Mouse (Mus musculus) heart, embryonic 16.5 days (tissue): ENCODE measurements at regions not wholly inside any gene's neighbourhood (a gene's known extent, or its start where the extent isn't known, plus 50 kb on each side); places are given as distances from the start of the nearest gene placed in this dataset.

Experiments
- ATAC-seq: fragments of 200-750 bp; cut with Nextera tagmentation; replicated peaks from 2 replicates; pipeline ENCODE4 v1.8.0; 2017; ENCODE audit warnings: moderate number of reproducible peaks; ENCODE audit not compliant: insufficient read depth, low FRiP score; ENCODE audit errors: extremely low read depth
- H3K27ac ChIP-seq: fragments of 300-500 bp; sonication (generic); 2 replicates; pipeline ENCODE4 v1.5.1; 2014; ENCODE audit warnings: mild to moderate bottlenecking, low read length, control low read depth, moderate library complexity
- H3K27me3 ChIP-seq: fragments of 300-500 bp; sonication (generic); 2 replicates; pipeline ENCODE4 v1.6.1; 2014; ENCODE audit warnings: low read length, mixed read lengths; ENCODE audit not compliant: control insufficient read depth, insufficient read depth
- H3K36me3 ChIP-seq: fragments of 300-500 bp; sonication (generic); 2 replicates; pipeline ENCODE4 v1.6.1; 2014; ENCODE audit not compliant: control insufficient read depth, insufficient read depth
- H3K4me1 ChIP-seq: fragments of 300-500 bp; sonication (generic); 2 replicates; pipeline ENCODE4 v1.6.1; 2014; ENCODE audit warnings: low read length, mixed read lengths; ENCODE audit not compliant: control insufficient read depth, insufficient read depth
- H3K4me2 ChIP-seq: fragments of 300-500 bp; sonication (generic); 2 replicates; pipeline ENCODE4 v1.6.1; 2014; ENCODE audit warnings: low read depth, mild to moderate bottlenecking, control low read depth, low read length
- H3K4me3 ChIP-seq: fragments of 300-500 bp; sonication (generic); 2 replicates; pipeline ENCODE4 v1.5.1; 2014; ENCODE audit warnings: mild to moderate bottlenecking, control low read depth, low read length
- H3K9ac ChIP-seq: fragments of 300-500 bp; sonication (generic); 2 replicates; pipeline ENCODE4 v1.6.1; 2014; ENCODE audit warnings: low read length, control low read depth
- H3K9me3 ChIP-seq: fragments of 300-500 bp; sonication (generic); replicated peaks from 2 replicates; pipeline ENCODE4 v1.6.1; 2016; ENCODE audit warnings: low read length; ENCODE audit not compliant: control insufficient read depth
- WGBS: fragments of 180-500 bp; shearing (Covaris S2); extraction: QIAGEN DNeasy Blood & Tissue Kit; methylation state at CpG from one replicate; pipeline ENCODE4 v1.1.7; 2014; 5-methylcytosine and 5-hydroxymethylcytosine counted together

- Histone ChIP-seq H3K36me3 (no peaks in the 10 kb centered on the region), H3K4me2 (no peak overlapping the region), H3K4me1 (no peaks in the 10 kb centered on the region), H3K27me3 (no peaks in the 10 kb centered on the region), H3K9ac (no peak overlapping the region), H3K4me3 (no peak overlapping the region), H3K27ac (no peak overlapping the region), H3K9me3 (no peaks in the 10 kb centered on the region)
- 64% methylated on average over 5 of the region's 5 CpGs for WGBS
- ATAC-seq: no peak
Measured at GRCm38 (mm10) chr11:112298901-112299341, 483.1 kb upstream of the Sox9 start.

- no peak overlapping the region for H3K4me3 ChIP-seq
- no peaks in the 10 kb centered on the region for H3K27me3 ChIP-seq
- no peak overlapping the region for H3K27ac ChIP-seq
- no peak for ATAC-seq
- 55% methylated on average over 2 of the region's 2 CpGs for WGBS
- no peaks in the 10 kb centered on the region for H3K36me3 ChIP-seq
- H3K9me3 ChIP-seq: no peaks in the 10 kb centered on the region
- no peak overlapping the region for H3K9ac ChIP-seq
- no peaks in the 10 kb centered on the region for H3K4me1 ChIP-seq
- H3K4me2 ChIP-seq: no peak overlapping the region
Measured at GRCm38 (mm10) chr11:112303091-112303490, 478.9 kb upstream of the Sox9 start.

GRCm38 (mm10) chr11:112325850-112326249, 456.2 kb upstream of the Sox9 start:
- Histone ChIP-seq H3K4me3 (no peak overlapping the region), H3K4me1 (no peaks in the 10 kb centered on the region), H3K36me3 (no peaks in the 10 kb centered on the region), H3K9me3 (no peaks in the 10 kb centered on the region), H3K27ac (no peak overlapping the region), H3K4me2 (no peak overlapping the region), H3K9ac (no peak overlapping the region), H3K27me3 (no peaks in the 10 kb centered on the region)
- 79% methylated on average over 4 of the region's 4 CpGs for WGBS
- no peak for ATAC-seq

GRCm38 (mm10) chr11:112327606-112328005, 454.4 kb upstream of the Sox9 start:
- Histone ChIP-seq H3K4me1 (no peaks in the 10 kb centered on the region), H3K9me3 (no peaks in the 10 kb centered on the region), H3K36me3 (no peaks in the 10 kb centered on the region), H3K4me3 (no peak overlapping the region), H3K27me3 (no peaks in the 10 kb centered on the region), H3K27ac (no peak overlapping the region), H3K4me2 (no peak overlapping the region), H3K9ac (no peak overlapping the region)
- no peak for ATAC-seq
- WGBS: 68% methylated on average over 4 of the region's 4 CpGs

- WGBS: 26% methylated on average over 6 of the region's 6 CpGs
- no peaks in the 10 kb centered on the region for H3K4me1 ChIP-seq
- no peak for ATAC-seq
- no peaks in the 10 kb centered on the region for H3K9me3 ChIP-seq
- H3K4me2 ChIP-seq: no peak overlapping the region
- H3K27me3 ChIP-seq: no peaks in the 10 kb centered on the region
- H3K9ac ChIP-seq: no peak overlapping the region
- H3K27ac ChIP-seq: no peak overlapping the region
- no peaks in the 10 kb centered on the region for H3K36me3 ChIP-seq
- no peak overlapping the region for H3K4me3 ChIP-seq
Measured at GRCm38 (mm10) chr11:112345133-112345532, 436.9 kb upstream of the Sox9 start.

GRCm38 (mm10) chr11:112345586-112345985, 436.4 kb upstream of the Sox9 start:
- Histone ChIP-seq H3K27ac (no peak overlapping the region), H3K4me3 (no peak overlapping the region), H3K9ac (no peak overlapping the region), H3K9me3 (no peaks in the 10 kb centered on the region), H3K36me3 (no peaks in the 10 kb centered on the region), H3K27me3 (no peaks in the 10 kb centered on the region), H3K4me1 (no peaks in the 10 kb centered on the region), H3K4me2 (no peak overlapping the region)
- ATAC-seq: no peak
- WGBS: 28% methylated on average over 3 of the region's 3 CpGs

- no peak for ATAC-seq
- Histone ChIP-seq H3K4me3 (no peak overlapping the region), H3K4me1 (no peaks in the 10 kb centered on the region), H3K4me2 (no peak overlapping the region), H3K27ac (no peak overlapping the region), H3K9me3 (no peaks in the 10 kb centered on the region), H3K36me3 (no peaks in the 10 kb centered on the region), H3K9ac (no peak overlapping the region), H3K27me3 (no peaks in the 10 kb centered on the region)
- WGBS: 91% methylated on average over 3 of the region's 3 CpGs
Measured at GRCm38 (mm10) chr11:112346089-112346488, 435.9 kb upstream of the Sox9 start.

GRCm38 (mm10) chr11:112346532-112346931, 435.5 kb upstream of the Sox9 start:
- Histone ChIP-seq H3K27me3 (no peaks in the 10 kb centered on the region), H3K4me3 (no peak overlapping the region), H3K4me1 (no peaks in the 10 kb centered on the region), H3K36me3 (no peaks in the 10 kb centered on the region), H3K27ac (no peak overlapping the region), H3K9ac (no peak overlapping the region), H3K9me3 (no peaks in the 10 kb centered on the region), H3K4me2 (no peak overlapping the region)
- no peak for ATAC-seq
- 38% methylated on average over 7 of the region's 7 CpGs for WGBS

- no peak overlapping the region for H3K4me2 ChIP-seq
- 73% methylated on average over 3 of the region's 3 CpGs for WGBS
- no peaks in the 10 kb centered on the region for H3K36me3 ChIP-seq
Measured at GRCm38 (mm10) chr11:112355311-112355710, 426.7 kb upstream of the Sox9 start.

GRCm38 (mm10) chr11:112366715-112367114, 415.3 kb upstream of the Sox9 start:
- no peak for ATAC-seq
- H3K9me3 ChIP-seq: no peaks in the 10 kb centered on the region

More at GRCm38 (mm10) chr11:112355311-112355710, 426.7 kb upstream of the Sox9 start:
- H3K27ac ChIP-seq: no peak overlapping the region
- no peak for ATAC-seq
- H3K9me3 ChIP-seq: no peaks in the 10 kb centered on the region
- H3K27me3 ChIP-seq: no peaks in the 10 kb centered on the region
- H3K9ac ChIP-seq: no peak overlapping the region
- no peaks in the 10 kb centered on the region for H3K4me1 ChIP-seq
- H3K4me3 ChIP-seq: no peak overlapping the region

More at GRCm38 (mm10) chr11:112366715-112367114, 415.3 kb upstream of the Sox9 start:
- no peak overlapping the region for H3K4me2 ChIP-seq
- WGBS: 79% methylated on average over 4 of the region's 4 CpGs
- H3K9ac ChIP-seq: no peak overlapping the region
- no peaks in the 10 kb centered on the region for H3K36me3 ChIP-seq
- no peak overlapping the region for H3K4me3 ChIP-seq
- H3K27me3 ChIP-seq: no peaks in the 10 kb centered on the region
- H3K27ac ChIP-seq: no peak overlapping the region
- H3K4me1 ChIP-seq: no peaks in the 10 kb centered on the region
